Mouse (Mus musculus): Measurements from ENCODE around the gene Fxyd4. TPM values are rescaled to one million over a fixed set of nuclear protein-coding genes. Genes with fewer than 3 reads are reported as not detected.

Gene Fxyd4
- polyA plus RNA-seq, 1 experiment from 2014 or later, result 2.4 TPM

GRCm38 (mm10) chr6:117900126-117901080, 37.1 kb downstream of the Fxyd4 start, which contains the start of gene Hnrnpf:
Gene Hnrnpf, plus strand, starts transcription at chr6:117900324.
- Histone ChIP-seq H3K27me3 (no peaks in the 10 kb centered on the region), H3K4me1 (replicated peaks) (peaks cover 3% of the 10 kb centered on the region), H3K4me3 (no peak within 1 kb of the TSS), H3K9me3 (no peaks in the 10 kb centered on the region), H3K36me3 (no peaks in the 10 kb centered on the region), H3K4me2 (no peak within 1 kb of the TSS), H3K27ac (replicated peaks) (no peak within 1 kb of the TSS), H3K9ac (no peak within 1 kb of the TSS)
- no peak for ATAC-seq (ENCODE audit: low FRiP score, low read depth)
- WGBS, result 85% methylated on average over 17 of the region's 17 CpGs

GRCm38 (mm10) chr6:117897800-117898199, 39.7 kb downstream of the Fxyd4 start:
- Histone ChIP-seq H3K4me2 (no peak overlapping the region), H3K9ac (no peak overlapping the region), H3K27ac (replicated peaks) (no peak overlapping the region), H3K4me3 (no peak overlapping the region), H3K27me3 (no peaks in the 10 kb centered on the region), H3K36me3 (no peaks in the 10 kb centered on the region), H3K9me3 (no peaks in the 10 kb centered on the region), H3K4me1 (replicated peaks) (no peaks in the 10 kb centered on the region)
- 82% methylated on average over 5 of the region's 5 CpGs for WGBS
- ATAC-seq (ENCODE audit: low FRiP score, low read depth), result no peak

- H3K9ac ChIP-seq, result no peak overlapping the region
- H3K4me3 ChIP-seq, result no peak overlapping the region
- H3K9me3 ChIP-seq, result no peaks in the 10 kb centered on the region
- H3K4me1 ChIP-seq (replicated peaks), result no peaks in the 10 kb centered on the region
- no peak overlapping the region for H3K4me2 ChIP-seq
- H3K36me3 ChIP-seq, result no peaks in the 10 kb centered on the region
- ATAC-seq (ENCODE audit: low FRiP score, low read depth), result no peak
- no peak overlapping the region for H3K27ac ChIP-seq (replicated peaks)
- no peaks in the 10 kb centered on the region for H3K27me3 ChIP-seq
- WGBS, result 92% methylated on average over 2 of the region's 2 CpGs
Observed at GRCm38 (mm10) chr6:117893435-117893834, 44.1 kb downstream of the Fxyd4 start.

DNA sequence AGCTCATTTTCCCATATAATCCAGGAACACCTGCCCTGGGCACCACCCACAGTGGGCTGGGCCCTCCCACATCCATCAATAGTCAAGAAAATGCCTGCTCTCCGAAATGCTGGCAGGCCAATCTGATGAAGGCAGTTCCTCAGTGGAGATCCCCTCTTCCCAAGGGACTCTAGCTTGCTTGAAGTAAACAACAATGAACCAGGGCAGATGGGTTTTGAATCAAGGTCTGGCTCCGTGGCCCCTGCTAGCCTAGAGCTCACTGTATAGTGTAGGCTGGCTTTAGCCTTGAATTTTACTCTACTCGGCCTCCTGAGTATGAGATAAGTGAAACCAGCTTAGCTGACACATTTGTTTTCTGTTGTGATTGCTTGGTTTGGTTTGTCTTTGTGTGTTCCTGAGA, 45.1 kb downstream of the Fxyd4 start:
- Histone ChIP-seq H3K27me3 (no peaks in the 10 kb centered on the region), H3K4me1 (replicated peaks) (no peaks in the 10 kb centered on the region), H3K27ac (replicated peaks) (no peak overlapping the region), H3K36me3 (no peaks in the 10 kb centered on the region), H3K9me3 (no peaks in the 10 kb centered on the region), H3K4me3 (no peak overlapping the region), H3K9ac (no peak overlapping the region), H3K4me2 (no peak overlapping the region)
- no peak for ATAC-seq (ENCODE audit: low FRiP score, low read depth)
- WGBS, result 68% methylated on average over 3 of the region's 3 CpGs

DNA sequence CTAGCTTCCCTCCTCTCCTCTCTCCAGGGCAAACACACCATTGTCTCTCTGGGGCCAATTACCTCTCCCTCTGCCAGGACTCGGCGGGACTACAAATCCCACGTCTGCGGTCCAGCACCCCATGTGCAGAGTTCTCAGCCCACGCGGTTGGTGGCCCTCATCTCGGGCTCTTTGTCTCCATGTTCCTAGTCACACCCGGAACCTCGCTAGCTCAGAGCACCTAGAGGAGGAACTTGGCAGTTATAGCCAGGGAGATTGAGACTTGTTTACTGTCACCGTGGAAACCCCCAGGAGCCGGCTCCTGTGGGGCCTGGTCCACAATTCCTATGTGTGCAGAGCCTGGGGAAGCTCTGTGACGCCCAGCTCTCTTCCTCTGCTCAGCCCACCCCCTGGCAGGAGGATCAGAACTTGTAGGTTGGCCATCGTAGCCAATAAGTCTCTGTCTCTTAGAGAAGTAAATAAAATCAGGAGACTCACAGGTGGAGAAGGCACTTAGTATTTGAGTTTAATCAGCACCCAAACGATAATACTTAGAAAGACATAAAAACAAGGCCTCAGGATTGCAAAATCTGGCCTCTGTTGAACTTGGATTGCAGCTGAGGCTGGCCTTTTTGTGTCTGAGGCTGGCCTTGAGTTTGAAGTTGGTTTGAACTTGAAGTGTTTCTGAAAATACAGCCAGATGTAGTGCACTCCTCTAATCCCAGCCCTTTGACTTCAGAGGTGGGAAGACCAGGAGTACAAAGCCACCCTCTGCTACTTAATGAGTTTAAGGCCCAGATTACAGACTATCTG, 45.9 kb downstream of the Fxyd4 start:
- no peak for ATAC-seq (ENCODE audit: low FRiP score, low read depth)
- Histone ChIP-seq H3K9ac (no peak overlapping the region), H3K36me3 (no peaks in the 10 kb centered on the region), H3K9me3 (no peaks in the 10 kb centered on the region), H3K4me2 (no peak overlapping the region), H3K4me1 (replicated peaks) (no peaks in the 10 kb centered on the region), H3K27me3 (no peaks in the 10 kb centered on the region), H3K27ac (replicated peaks) (no peak overlapping the region), H3K4me3 (no peak overlapping the region)
- WGBS, result 69% methylated on average over 14 of the region's 14 CpGs

GRCm38 (mm10) chr6:117890257-117890656, 47.2 kb downstream of the Fxyd4 start:
- H3K4me1 ChIP-seq (replicated peaks), result no peaks in the 10 kb centered on the region
- H3K9me3 ChIP-seq, result no peaks in the 10 kb centered on the region
- H3K27me3 ChIP-seq, result no peaks in the 10 kb centered on the region
- no peaks in the 10 kb centered on the region for H3K36me3 ChIP-seq
- ATAC-seq (ENCODE audit: low FRiP score, low read depth), result no peak
- H3K27ac ChIP-seq (replicated peaks), result no peak overlapping the region
- H3K4me3 ChIP-seq, result no peak overlapping the region
- H3K9ac ChIP-seq, result no peak overlapping the region
- WGBS, result 82% methylated on average over 6 of the region's 6 CpGs
- H3K4me2 ChIP-seq, result no peak overlapping the region

DNA sequence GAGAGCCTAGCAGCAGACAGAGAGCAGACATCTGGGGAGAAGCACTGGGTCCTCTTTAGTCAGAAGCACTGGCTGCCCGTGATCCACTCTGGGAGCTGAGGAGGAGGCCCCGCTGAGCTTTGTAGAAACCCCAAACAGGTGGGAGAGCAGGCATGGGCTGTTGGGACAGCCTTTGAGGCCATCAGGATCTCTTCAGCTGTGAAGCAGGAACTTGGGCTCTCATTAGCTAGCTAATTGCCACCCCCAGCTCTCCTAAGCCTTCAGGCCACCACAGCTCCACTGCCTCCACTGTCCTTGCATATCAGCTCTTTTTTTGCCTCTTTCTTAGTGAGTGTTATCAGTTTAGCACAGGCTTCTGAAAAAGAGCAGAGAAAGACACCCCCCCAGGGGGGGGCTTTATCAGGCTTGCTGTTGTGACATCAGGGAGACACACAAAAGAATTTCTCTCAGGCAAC, 48.8 kb downstream of the Fxyd4 start:
- Histone ChIP-seq H3K4me2 (no peak overlapping the region), H3K9me3 (no peaks in the 10 kb centered on the region), H3K27ac (replicated peaks) (no peak overlapping the region), H3K4me3 (no peak overlapping the region), H3K27me3 (no peaks in the 10 kb centered on the region), H3K4me1 (replicated peaks) (no peaks in the 10 kb centered on the region), H3K36me3 (no peaks in the 10 kb centered on the region), H3K9ac (no peak overlapping the region)
- 88% methylated on average over 2 of the region's 2 CpGs for WGBS
- ATAC-seq (ENCODE audit: low FRiP score, low read depth), result no peak

DNA sequence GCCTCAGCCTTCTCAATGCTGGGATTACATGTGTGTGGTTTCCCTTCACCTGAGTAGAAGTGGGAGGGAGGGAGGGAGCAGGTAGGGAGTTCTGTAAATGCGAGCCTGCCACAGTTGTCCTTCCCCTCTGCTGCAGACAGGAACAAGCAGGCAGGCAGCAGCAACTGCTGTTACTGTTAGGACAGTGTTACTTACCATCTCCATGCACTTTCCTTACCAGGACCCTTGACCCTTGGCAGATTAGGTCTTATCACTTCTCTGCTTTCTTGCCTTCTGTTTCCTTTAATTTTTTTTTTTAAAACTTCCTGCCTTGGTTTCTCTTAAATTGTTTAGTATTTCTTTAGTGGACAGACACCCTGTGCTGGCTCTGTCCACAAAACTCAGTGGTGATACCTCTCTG, 49.5 kb downstream of the Fxyd4 start:
- H3K9ac ChIP-seq, result no peak overlapping the region
- no peak overlapping the region for H3K27ac ChIP-seq (replicated peaks)
- no peaks in the 10 kb centered on the region for H3K9me3 ChIP-seq
- H3K4me3 ChIP-seq, result no peak overlapping the region
- 55% methylated on average over 1 of the region's 1 CpGs for WGBS
- ATAC-seq (ENCODE audit: low FRiP score, low read depth), result no peak
- H3K36me3 ChIP-seq, result no peaks in the 10 kb centered on the region
- H3K27me3 ChIP-seq, result no peaks in the 10 kb centered on the region
- no peak overlapping the region for H3K4me2 ChIP-seq
- no peaks in the 10 kb centered on the region for H3K4me1 ChIP-seq (replicated peaks)

DNA sequence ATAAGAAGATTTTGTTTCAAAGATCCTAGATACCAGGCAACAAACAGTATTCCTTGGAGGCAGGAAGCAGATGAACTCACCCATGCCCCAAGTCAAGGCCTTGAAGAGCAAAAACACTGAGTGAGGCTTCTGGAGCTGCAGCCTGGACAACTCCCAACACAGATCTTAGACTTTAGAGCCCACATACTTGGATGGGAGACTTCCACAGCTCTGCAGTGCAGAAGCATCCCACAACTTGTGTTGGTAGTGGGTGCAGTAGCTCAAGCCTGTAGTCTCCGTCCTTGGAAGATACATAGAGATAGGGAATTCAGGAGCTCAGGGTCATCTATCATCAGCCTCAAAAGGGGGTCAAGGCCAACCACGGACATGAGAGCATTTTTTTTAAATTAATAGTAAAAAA, 51.5 kb downstream of the Fxyd4 start:
- Histone ChIP-seq H3K4me3 (no peak overlapping the region), H3K4me2 (no peak overlapping the region), H3K27ac (replicated peaks) (no peak overlapping the region), H3K9ac (no peak overlapping the region), H3K9me3 (no peaks in the 10 kb centered on the region), H3K36me3 (no peaks in the 10 kb centered on the region), H3K4me1 (replicated peaks) (0 out of 2 replicates have a peak, but pooled peaks cover 2% of the 10 kb centered on the region), H3K27me3 (no peaks in the 10 kb centered on the region)
- WGBS, result 79% methylated on average over 2 of the region's 2 CpGs
- no peak for ATAC-seq (ENCODE audit: low FRiP score, low read depth)

Small RNA genes lying within 50 kb of the gene (microRNA-seq; reads per million reads assigned to microRNA genes)
- gene Gm25535, result not detected

Other genes with a start within 250 kb of the Fxyd4 start
- 133 and 137 TPM in 2 replicates for gene Zfp637, start 96.5 kb downstream of the Fxyd4 start, polyA plus RNA-seq (2015; fragmentation: Nextera tagmentation; extraction: Ambion mirVana)
- 13.5 and 16.9 TPM in 2 replicates for gene Zfp239, start 75.6 kb downstream of the Fxyd4 start, polyA plus RNA-seq (2015; fragmentation: Nextera tagmentation; extraction: Ambion mirVana)
- gene Hnrnpf, start 37.4 kb downstream of the Fxyd4 start, polyA plus RNA-seq (2015; fragmentation: Nextera tagmentation; extraction: Ambion mirVana), result 270 and 273 TPM in 2 replicates
- 4.6 and 5.0 TPM in 2 replicates for gene Rasgef1a, start 73.7 kb upstream of the Fxyd4 start, polyA plus RNA-seq (2015; fragmentation: Nextera tagmentation; extraction: Ambion mirVana)
- gene Csgalnact2, start 201.4 kb upstream of the Fxyd4 start, polyA plus RNA-seq (2015; fragmentation: Nextera tagmentation; extraction: Ambion mirVana), result 8.9 and 9.6 TPM in 2 replicates

All from hindbrain, embryonic 15.5 days (tissue).